Mouse (Mus musculus): ENCODE measurements around the gene Efnb3.

DNA sequence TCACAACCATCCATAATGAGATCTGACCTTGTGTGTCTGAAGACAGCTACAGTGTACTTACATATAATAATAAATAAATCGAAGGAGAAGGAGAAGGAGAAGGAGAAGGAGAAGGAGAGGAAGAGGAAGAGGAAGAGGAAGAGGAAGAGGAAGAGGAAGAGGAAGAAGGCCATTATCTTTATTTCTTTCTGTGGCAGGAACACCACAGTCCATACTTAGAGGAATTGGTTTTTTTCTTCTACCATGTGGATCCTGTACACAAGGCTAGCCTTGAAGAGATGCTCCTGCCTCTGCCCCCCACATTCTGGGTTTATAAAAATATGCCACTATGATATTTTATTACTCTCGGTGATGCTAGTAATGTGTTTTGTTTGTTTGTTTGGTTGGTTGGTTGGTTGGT, 46.8 kb upstream of the Efnb3 start:
- no peak for TF ChIP-seq CTCF (IDR thresholded peaks at IDR 0.05; ENCODE audit: low read depth, low read length)
- no peak for TF ChIP-seq GATA1 (IDR thresholded peaks at IDR 0.05; ENCODE audit: borderline replicate concordance, low read length)
- TF ChIP-seq TAL1 (conservative IDR thresholded peaks at IDR 0.05; ENCODE audit: low read depth, low read length), result no peak
- no peak for TF ChIP-seq GATA2 (IDR thresholded peaks at IDR 0.05; ENCODE audit: borderline replicate concordance, low read depth, low read length)
